Mouse (Mus musculus): ENCODE data around the gene Adcy10. TPM values are rescaled to one million over a fixed set of nuclear protein-coding genes. Genes with fewer than 3 reads are reported as not detected.

The Adcy10 gene
- total RNA-seq, 1 experiment = 0.22 TPM

DNA sequence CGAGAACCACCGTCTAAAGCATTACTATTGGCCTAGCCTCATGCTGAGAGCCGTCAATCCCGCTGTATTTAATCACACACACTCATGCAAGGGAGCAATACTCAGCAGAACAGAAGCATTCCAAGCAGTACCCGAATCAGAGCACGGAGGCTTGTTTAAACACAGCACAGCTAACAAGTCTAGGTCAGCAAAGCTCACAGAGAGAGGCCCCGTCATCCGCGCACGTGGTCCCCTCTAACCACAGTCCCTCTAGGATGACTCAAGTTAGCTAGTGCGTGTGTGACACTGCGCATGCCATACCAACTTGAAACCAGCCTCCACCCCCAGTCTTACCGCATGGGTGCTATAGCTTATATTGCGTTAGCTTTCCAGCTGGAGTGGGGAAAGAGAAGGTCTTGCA, 118.2 kb downstream of the Adcy10 start:
- Histone ChIP-seq H3K4me1 (ENCODE audit: control insufficient read depth in 2 of 2, insufficient read depth in 2 of 2, low read length in 2 of 2, poor library complexity in 1 of 2) (no peaks in the 10 kb centered on the region), H3K4me3 (ENCODE audit: insufficient read depth in 1 of 2, low read depth in 1 of 2, low read length in 2 of 2, poor library complexity in 1 of 2, severe bottlenecking in 1 of 2) (no peak overlapping the region), H3K36me3 (ENCODE audit: control insufficient read depth, insufficient read depth, low read length, poor library complexity, severe bottlenecking) (peaks cover 17% of the 10 kb centered on the region), H3K9me3 (ENCODE audit: control insufficient read depth, insufficient read depth, low read depth, low read length) (no peaks in the 10 kb centered on the region), H3K9ac (ENCODE audit: insufficient read depth, low read depth, low read length, poor library complexity, severe bottlenecking) (no peak overlapping the region), H3K27ac (ENCODE audit: insufficient read depth, low read depth, low read length, poor library complexity, severe bottlenecking) (no peak overlapping the region; the same call in 1 of the 2 replicates)
- in situ Hi-C loops (cut with MboI; ENCODE audit: low sequenced_read_pairs in 2 of 2, unreplicated experiment in 2 of 2) = no loop called here
- no peak for TF ChIP-seq MAFK (IDR thresholded peaks at IDR 0.05; ENCODE audit: insufficient read depth, low read depth, low read length)
- no peak for TF ChIP-seq HCFC1 (IDR thresholded peaks at IDR 0.05; ENCODE audit: borderline replicate concordance, insufficient read depth, low read length)
- no peak for TF ChIP-seq ZNF384 (IDR thresholded peaks at IDR 0.05; ENCODE audit: low read depth, low read length)
- TF ChIP-seq CHD2 (IDR thresholded peaks at IDR 0.05; ENCODE audit: low read depth, low read length) = no peak
- TF ChIP-seq ZC3H11A (IDR thresholded peaks at IDR 0.05; ENCODE audit: borderline replicate concordance, low read depth, low read length) = no peak
- DNase-seq (ENCODE audit: low read depth, low spot score) = no peak

DNA sequence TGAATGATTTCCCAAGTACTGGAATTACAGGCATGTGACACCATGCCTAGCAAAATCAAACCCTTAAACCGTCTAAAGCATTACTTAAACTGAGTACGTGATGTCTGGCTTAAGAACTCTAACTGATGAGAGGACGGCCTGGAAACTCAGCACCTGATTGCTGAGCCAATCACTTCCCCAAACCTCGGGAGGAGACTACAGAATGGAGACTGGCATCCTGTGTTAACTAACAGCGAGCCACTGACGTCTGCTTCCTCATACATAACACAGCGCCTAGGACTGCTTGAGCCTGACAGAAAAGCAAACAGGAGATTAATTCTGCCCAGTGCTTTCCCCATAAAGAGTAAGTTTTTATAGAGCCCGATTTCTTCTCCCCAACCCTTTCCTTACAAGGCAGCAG, 119.2 kb downstream of the Adcy10 start:
- H3K4me3 ChIP-seq (ENCODE audit: insufficient read depth in 1 of 2, low read depth in 1 of 2, low read length in 2 of 2, poor library complexity in 1 of 2, severe bottlenecking in 1 of 2) = no peak overlapping the region
- TF ChIP-seq ZNF384 (IDR thresholded peaks at IDR 0.05; ENCODE audit: low read depth, low read length) (no peak), CHD2 (IDR thresholded peaks at IDR 0.05; ENCODE audit: low read depth, low read length) (no peak), HCFC1 (IDR thresholded peaks at IDR 0.05; ENCODE audit: borderline replicate concordance, insufficient read depth, low read length) (no peak), MAFK (IDR thresholded peaks at IDR 0.05; ENCODE audit: insufficient read depth, low read depth, low read length) (no peak), ZC3H11A (IDR thresholded peaks at IDR 0.05; ENCODE audit: borderline replicate concordance, low read depth, low read length) (no peak)
- no peak for DNase-seq (ENCODE audit: low read depth, low spot score)
- peaks cover 0 to 2% of the 10 kb centered on the region in 2 experiments; a peak in 2 of 4 replicates for H3K4me1 ChIP-seq (ENCODE audit: control insufficient read depth in 2 of 2, insufficient read depth in 2 of 2, low read length in 2 of 2, poor library complexity in 1 of 2)
- in situ Hi-C loops (cut with MboI; ENCODE audit: low sequenced_read_pairs in 2 of 2, unreplicated experiment in 2 of 2) = no loop called here
- H3K36me3 ChIP-seq (ENCODE audit: control insufficient read depth, insufficient read depth, low read length, poor library complexity, severe bottlenecking) = peaks cover 18% of the 10 kb centered on the region
- no peak overlapping the region for H3K27ac ChIP-seq (ENCODE audit: insufficient read depth, low read depth, low read length, poor library complexity, severe bottlenecking)
- no peak overlapping the region for H3K9ac ChIP-seq (ENCODE audit: insufficient read depth, low read depth, low read length, poor library complexity, severe bottlenecking)
- no peaks in the 10 kb centered on the region for H3K9me3 ChIP-seq (ENCODE audit: control insufficient read depth, insufficient read depth, low read depth, low read length)

DNA sequence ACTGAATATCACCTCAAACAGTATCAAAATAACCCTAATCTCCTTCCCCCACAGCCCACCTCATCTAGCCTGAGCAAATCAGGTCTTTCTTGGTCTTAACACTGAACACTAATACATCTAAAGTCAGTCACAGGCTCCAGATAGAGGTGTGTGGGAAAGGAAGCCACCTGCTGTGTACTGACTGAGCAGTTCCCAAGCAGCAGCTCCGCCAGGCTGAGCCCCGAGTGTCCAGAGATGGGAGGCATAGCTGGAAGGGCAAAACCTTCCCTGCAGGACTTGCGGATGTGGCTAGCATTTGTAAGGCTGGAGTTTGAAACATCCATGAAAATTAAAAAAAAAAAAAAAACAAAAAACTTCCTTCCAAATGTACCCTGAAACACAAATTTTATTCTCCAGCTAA, 120.1 kb downstream of the Adcy10 start:
- peaks cover 3 to 9% of the 10 kb centered on the region in 2 experiments; a peak in 3 of 4 replicates for H3K4me1 ChIP-seq (ENCODE audit: control insufficient read depth in 2 of 2, insufficient read depth in 2 of 2, low read length in 2 of 2, poor library complexity in 1 of 2)
- peaks cover 18% of the 10 kb centered on the region for H3K36me3 ChIP-seq (ENCODE audit: control insufficient read depth, insufficient read depth, low read length, poor library complexity, severe bottlenecking)
- TF ChIP-seq MAFK (IDR thresholded peaks at IDR 0.05; ENCODE audit: insufficient read depth, low read depth, low read length) (no peak), ZC3H11A (IDR thresholded peaks at IDR 0.05; ENCODE audit: borderline replicate concordance, low read depth, low read length) (no peak), HCFC1 (IDR thresholded peaks at IDR 0.05; ENCODE audit: borderline replicate concordance, insufficient read depth, low read length) (no peak)
- H3K9me3 ChIP-seq (ENCODE audit: control insufficient read depth, insufficient read depth, low read depth, low read length) = no peaks in the 10 kb centered on the region
- H3K9ac ChIP-seq (ENCODE audit: insufficient read depth, low read depth, low read length, poor library complexity, severe bottlenecking) = no peak overlapping the region
- H3K27ac ChIP-seq (ENCODE audit: insufficient read depth, low read depth, low read length, poor library complexity, severe bottlenecking) = no peak overlapping the region
- in situ Hi-C loops (cut with MboI; ENCODE audit: low sequenced_read_pairs in 2 of 2, unreplicated experiment in 2 of 2) = no loop called here
- H3K4me3 ChIP-seq (ENCODE audit: insufficient read depth in 1 of 2, low read depth in 1 of 2, low read length in 2 of 2, poor library complexity in 1 of 2, severe bottlenecking in 1 of 2) = no peak overlapping the region
- no peak for DNase-seq (ENCODE audit: low read depth, low spot score)

DNA sequence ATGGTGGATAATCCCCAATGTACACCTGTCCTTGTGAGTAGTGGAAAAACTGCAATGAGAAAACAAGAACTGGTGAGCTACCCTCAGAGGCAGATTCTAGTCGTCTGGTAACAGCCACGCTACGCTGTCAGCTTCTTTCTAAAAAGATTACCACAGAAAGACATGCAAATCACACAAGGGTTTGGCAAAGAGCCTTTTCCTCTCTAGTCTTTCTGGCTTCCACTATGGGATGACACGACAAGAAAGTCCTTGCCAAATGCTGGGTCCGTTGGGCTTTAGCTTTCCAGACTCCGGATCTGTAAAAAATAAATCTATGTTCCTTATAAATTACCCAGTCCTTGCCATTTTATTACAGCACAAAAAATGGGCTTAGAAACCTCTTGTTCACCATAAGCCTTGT, 120.8 kb downstream of the Adcy10 start:
- Histone ChIP-seq H3K9me3 (ENCODE audit: control insufficient read depth, insufficient read depth, low read depth, low read length) (no peaks in the 10 kb centered on the region), H3K4me1 (ENCODE audit: control insufficient read depth in 2 of 2, insufficient read depth in 2 of 2, low read length in 2 of 2, poor library complexity in 1 of 2) (peaks cover 5 to 9% of the 10 kb centered on the region in 2 experiments), H3K36me3 (ENCODE audit: control insufficient read depth, insufficient read depth, low read length, poor library complexity, severe bottlenecking) (peaks cover 18% of the 10 kb centered on the region), H3K4me3 (ENCODE audit: insufficient read depth in 1 of 2, low read depth in 1 of 2, low read length in 2 of 2, poor library complexity in 1 of 2, severe bottlenecking in 1 of 2) (no peak overlapping the region), H3K27ac (ENCODE audit: insufficient read depth, low read depth, low read length, poor library complexity, severe bottlenecking) (no peak overlapping the region), H3K9ac (ENCODE audit: insufficient read depth, low read depth, low read length, poor library complexity, severe bottlenecking) (no peak overlapping the region)
- no peak for DNase-seq (ENCODE audit: low read depth, low spot score)
- in situ Hi-C loops (cut with MboI; ENCODE audit: low sequenced_read_pairs in 2 of 2, unreplicated experiment in 2 of 2) = no loop called here
- TF ChIP-seq CHD2 (IDR thresholded peaks at IDR 0.05; ENCODE audit: low read depth, low read length) (no peak), HCFC1 (IDR thresholded peaks at IDR 0.05; ENCODE audit: borderline replicate concordance, insufficient read depth, low read length) (no peak), ZNF384 (IDR thresholded peaks at IDR 0.05; ENCODE audit: low read depth, low read length) (no peak), MAFK (IDR thresholded peaks at IDR 0.05; ENCODE audit: insufficient read depth, low read depth, low read length) (no peak), ZC3H11A (IDR thresholded peaks at IDR 0.05; ENCODE audit: borderline replicate concordance, low read depth, low read length) (no peak)

DNA sequence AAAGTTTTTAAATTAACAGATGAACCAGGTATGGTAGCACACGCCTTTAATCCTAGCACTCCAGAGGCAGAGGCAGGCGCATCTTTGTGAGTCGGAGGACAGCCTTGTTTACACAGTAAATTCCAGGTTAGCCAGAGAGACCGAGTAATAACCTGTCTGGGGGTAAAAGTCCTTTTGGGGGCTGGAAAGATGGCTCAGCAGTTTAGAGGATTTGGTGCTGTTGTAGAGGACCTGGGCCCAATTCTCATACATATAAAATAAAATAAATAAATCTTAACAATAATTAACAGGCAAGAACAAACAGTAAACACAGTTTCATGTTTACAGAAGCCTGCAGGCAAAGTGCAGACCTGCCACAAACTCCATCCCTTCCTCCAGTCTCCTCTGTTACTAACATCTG, 123.9 kb downstream of the Adcy10 start:
- no peaks in the 10 kb centered on the region for H3K9me3 ChIP-seq (ENCODE audit: control insufficient read depth, insufficient read depth, low read depth, low read length)
- no peak overlapping the region for H3K27ac ChIP-seq (ENCODE audit: insufficient read depth, low read depth, low read length, poor library complexity, severe bottlenecking)
- H3K9ac ChIP-seq (ENCODE audit: insufficient read depth, low read depth, low read length, poor library complexity, severe bottlenecking) = no peak overlapping the region
- H3K4me1 ChIP-seq (ENCODE audit: control insufficient read depth in 2 of 2, insufficient read depth in 2 of 2, low read length in 2 of 2, poor library complexity in 1 of 2) = peaks cover 9 to 15% of the 10 kb centered on the region in 2 experiments
- DNase-seq (ENCODE audit: low read depth, low spot score) = no peak
- no peak overlapping the region for H3K4me3 ChIP-seq (ENCODE audit: insufficient read depth in 1 of 2, low read depth in 1 of 2, low read length in 2 of 2, poor library complexity in 1 of 2, severe bottlenecking in 1 of 2)
- TF ChIP-seq ZC3H11A (IDR thresholded peaks at IDR 0.05; ENCODE audit: borderline replicate concordance, low read depth, low read length) = no peak
- TF ChIP-seq ZNF384 (IDR thresholded peaks at IDR 0.05; ENCODE audit: low read depth, low read length) = no peak
- no peak for TF ChIP-seq HCFC1 (IDR thresholded peaks at IDR 0.05; ENCODE audit: borderline replicate concordance, insufficient read depth, low read length)
- no peak for TF ChIP-seq CHD2 (IDR thresholded peaks at IDR 0.05; ENCODE audit: low read depth, low read length)
- no peak for TF ChIP-seq MAFK (IDR thresholded peaks at IDR 0.05; ENCODE audit: insufficient read depth, low read depth, low read length)
- in situ Hi-C loops (cut with MboI; ENCODE audit: low sequenced_read_pairs in 2 of 2, unreplicated experiment in 2 of 2) = no loop called here
- peaks cover 9% of the 10 kb centered on the region for H3K36me3 ChIP-seq (ENCODE audit: control insufficient read depth, insufficient read depth, low read length, poor library complexity, severe bottlenecking)
